24 mouse cellular contexts compared by ENCODE assay signal in genomic region chr15:103393577-103393976, GRCm38 (mm10). TPM values are rescaled to one million over a fixed set of nuclear protein-coding genes. Genes with fewer than 3 reads are reported as not detected.
"Had no signal": no experiment of that assay in that cellular context is flagged by ENCODE, and none has a peak within 500 bp of the region (broad histone marks: within the 10 kb centered on the region; RNA-seq: fewer than 3 reads in every experiment).

No protein-coding gene starts in this region.

- ATAC-seq: lung, postnatal 0 days had no signal

- H3K9me3 ChIP-seq: kidney, embryonic 15.5 days; limb, embryonic 10.5 days; liver, embryonic 15.5 days; midbrain, embryonic 10.5 days; neural tube, embryonic 12.5 days; stomach, embryonic 15.5 days had no signal

- H3K36me3 ChIP-seq: kidney, embryonic 15.5 days; limb, embryonic 10.5 days; liver, embryonic 15.5 days; midbrain, embryonic 10.5 days; neural tube, embryonic 12.5 days; stomach, embryonic 15.5 days had no signal

- H3K4me1 ChIP-seq: kidney, embryonic 15.5 days; limb, embryonic 10.5 days; liver, embryonic 15.5 days; neural tube, embryonic 12.5 days; stomach, embryonic 15.5 days had no signal

- H3K9ac ChIP-seq: kidney, embryonic 15.5 days; liver, embryonic 15.5 days; neural tube, embryonic 12.5 days; stomach, embryonic 15.5 days had no signal

- H3K4me2 ChIP-seq: kidney, embryonic 15.5 days; liver, embryonic 11.5 days; liver, embryonic 15.5 days; neural tube, embryonic 12.5 days; stomach, embryonic 15.5 days had no signal

- H3K27me3 ChIP-seq: kidney, embryonic 15.5 days; liver, embryonic 15.5 days; neural tube, embryonic 12.5 days; stomach, embryonic 15.5 days had no signal

- DNase-seq: kidney, postnatal 14 days; lung, adult 2 months; lung, postnatal 36 days; midbrain, embryonic 14.5 days; right cerebral cortex, postnatal 4 days; spleen, adult 18-20 months; thymus, adult 2 months; thymus, postnatal 36 days had no signal

- H3K4me3 ChIP-seq: kidney, embryonic 15.5 days; limb, embryonic 10.5 days; liver, embryonic 15.5 days; midbrain, embryonic 10.5 days; neural tube, embryonic 12.5 days; stomach, embryonic 15.5 days had no signal

- H3K27ac ChIP-seq: kidney, embryonic 15.5 days; limb, embryonic 10.5 days; liver, embryonic 15.5 days; midbrain, embryonic 10.5 days; neural tube, embryonic 12.5 days; stomach, embryonic 15.5 days had no signal

RNA-seq across cellular contexts. Expression of gene Gtsf1, which starts 36.7 kb away (rescaled TPM):
- total RNA-seq: layer of hippocampus, adult 8-10 months; layer of hippocampus, postnatal 14 days; neutrophil, adult 5-6 weeks had no signal
- polyA plus RNA-seq: kidney, embryonic 15.5 days; limb, embryonic 10.5 days; liver, embryonic 11.5 days; liver, embryonic 15.5 days; lung, adult 2 months; lung, postnatal 0 days; midbrain, embryonic 10.5 days; neural tube, embryonic 12.5 days; stomach, embryonic 15.5 days; thymus, adult 2 months had no signal

RNA-seq across cellular contexts. Expression of gene Gtsf2, which starts 54.7 kb away (rescaled TPM):
- total RNA-seq: layer of hippocampus, adult 8-10 months; layer of hippocampus, postnatal 14 days; left cerebral cortex, adult 18-20 months; left cerebral cortex, postnatal 14 days; megakaryocyte, adult 5-6 weeks; neutrophil, adult 5-6 weeks had no signal
- polyA plus RNA-seq: kidney, embryonic 15.5 days; large intestine, adult 2 months; limb, embryonic 10.5 days; limb, embryonic 14.5 days; liver, embryonic 11.5 days; liver, embryonic 15.5 days; lung, adult 2 months; lung, postnatal 0 days; midbrain, embryonic 14.5 days; neural tube, embryonic 12.5 days; stomach, embryonic 15.5 days; thymus, adult 2 months had no signal
